Mouse (Mus musculus) kidney, postnatal 10 days (tissue): ENCODE measurements around the gene Lrmp.

Source experiments
- DNase-seq: peaks from one replicate; pipeline ENCODE4 v3.0.0; 2021; ENCODE audit warnings: mixed read lengths

Gene Lrmp

GRCm38 (mm10) chr6:145139776-145140475 is 24.5 kb downstream of the Lrmp start:
- no peak for DNase-seq

DNA sequence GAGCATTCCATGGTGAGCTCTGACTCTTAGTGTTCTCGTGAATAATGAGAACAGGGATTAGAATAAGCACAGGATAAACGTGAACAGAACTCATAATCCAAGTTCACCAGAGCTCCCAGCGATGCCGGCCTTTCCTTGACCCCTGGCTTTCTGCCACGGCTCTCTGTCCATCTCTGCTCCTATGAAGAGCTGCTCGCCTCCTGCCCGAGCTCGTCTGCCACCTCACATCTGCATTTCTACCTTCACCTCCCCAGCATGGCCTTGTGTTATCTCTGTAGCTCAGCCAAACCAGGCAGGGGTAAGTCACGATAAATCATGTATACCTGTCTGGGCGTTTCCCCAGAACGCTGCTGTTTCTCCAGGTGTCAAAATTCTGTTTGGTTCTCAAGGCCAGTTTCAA is 25.3 kb downstream of the Lrmp start:
- peak; percentile 27 for DNase-seq

DNA sequence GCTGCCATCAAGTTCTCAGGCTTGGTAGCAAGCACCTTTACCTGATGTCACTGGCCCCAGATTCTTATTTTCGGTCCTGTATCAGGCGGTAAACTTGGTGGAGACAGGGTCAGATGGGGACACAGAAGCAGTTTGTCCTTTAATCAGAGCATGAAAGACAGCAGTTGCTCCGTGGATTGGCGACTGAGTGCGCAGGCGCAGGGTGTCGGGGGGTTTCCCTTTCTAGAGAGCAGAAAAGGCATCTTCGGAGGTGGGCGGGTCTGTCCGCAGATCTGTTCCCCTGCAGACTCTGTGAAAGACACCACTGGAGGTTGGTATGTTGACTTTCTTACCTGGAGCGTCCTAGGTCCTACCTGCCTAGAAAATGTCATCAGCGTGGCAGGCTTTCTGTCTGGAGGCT is 26.4 kb downstream of the Lrmp start:
- DNase-seq, result no peak

DNA sequence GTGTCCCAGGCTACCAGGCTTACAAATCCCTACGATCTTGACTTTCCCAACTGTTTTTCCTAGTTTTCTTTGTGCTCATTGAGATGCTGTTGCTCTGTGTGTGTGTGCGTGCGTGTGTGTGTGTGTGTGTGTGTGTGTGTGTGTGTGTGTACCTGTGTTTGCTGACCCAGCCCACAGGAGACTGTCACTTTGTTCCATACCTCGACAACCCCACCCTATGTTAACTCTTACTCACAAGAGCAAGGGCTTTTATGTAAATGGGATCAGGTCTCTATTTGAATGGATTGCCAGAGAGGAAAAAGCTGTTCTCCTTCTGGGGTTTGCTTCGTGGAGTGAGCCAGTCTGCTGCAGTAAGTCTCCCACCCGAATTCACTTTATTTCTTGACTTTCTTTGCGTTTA is 29.7 kb downstream of the Lrmp start:
- DNase-seq, result no peak

GRCm38 (mm10) chr6:145147716-145148115 is 32.3 kb downstream of the Lrmp start:
- no peak for DNase-seq

DNA sequence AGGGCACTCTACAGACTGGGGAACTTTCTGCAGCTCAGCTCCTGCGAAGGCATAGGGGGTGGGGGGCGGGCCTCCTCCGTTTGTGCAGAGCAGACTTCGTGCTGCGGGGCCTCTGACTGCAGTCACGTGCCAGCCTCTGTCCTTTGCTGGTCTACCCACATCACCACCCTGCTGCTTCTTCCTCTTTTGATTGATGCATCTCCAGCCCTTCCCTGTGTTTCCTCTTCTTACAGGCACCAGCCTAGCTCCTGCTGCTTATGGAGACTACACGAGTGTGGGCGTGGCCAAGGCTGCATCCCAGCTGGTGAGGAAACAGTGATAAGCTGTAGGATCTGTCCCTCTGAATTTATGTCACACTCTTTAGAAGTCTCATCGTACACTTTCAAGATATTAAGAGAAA is 33.6 kb downstream of the Lrmp start:
- DNase-seq, result no peak

DNA sequence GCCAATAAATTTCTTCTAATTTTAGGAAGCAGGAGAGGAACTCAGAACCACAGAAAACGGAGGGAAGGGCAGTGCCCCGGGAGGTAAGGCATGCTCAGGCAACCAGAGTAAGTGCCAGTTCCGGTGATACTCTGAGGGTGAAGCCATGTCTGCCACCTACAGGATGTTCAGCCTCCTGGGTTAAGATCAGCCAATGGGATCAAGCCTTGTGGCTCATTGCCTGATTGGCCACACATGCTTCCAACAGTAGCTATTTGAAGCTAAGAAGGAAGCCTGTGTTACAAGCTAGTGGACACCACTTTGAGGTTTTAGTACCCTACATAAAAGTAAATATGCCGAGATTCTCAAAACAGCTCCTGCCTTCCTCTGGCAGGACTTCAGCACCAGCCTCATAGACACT is 43.2 kb downstream of the Lrmp start:
- DNase-seq, result no peak

- no peak for DNase-seq
Measured at GRCm38 (mm10) chr6:145160581-145160980, 45.1 kb downstream of the Lrmp start.

DNA sequence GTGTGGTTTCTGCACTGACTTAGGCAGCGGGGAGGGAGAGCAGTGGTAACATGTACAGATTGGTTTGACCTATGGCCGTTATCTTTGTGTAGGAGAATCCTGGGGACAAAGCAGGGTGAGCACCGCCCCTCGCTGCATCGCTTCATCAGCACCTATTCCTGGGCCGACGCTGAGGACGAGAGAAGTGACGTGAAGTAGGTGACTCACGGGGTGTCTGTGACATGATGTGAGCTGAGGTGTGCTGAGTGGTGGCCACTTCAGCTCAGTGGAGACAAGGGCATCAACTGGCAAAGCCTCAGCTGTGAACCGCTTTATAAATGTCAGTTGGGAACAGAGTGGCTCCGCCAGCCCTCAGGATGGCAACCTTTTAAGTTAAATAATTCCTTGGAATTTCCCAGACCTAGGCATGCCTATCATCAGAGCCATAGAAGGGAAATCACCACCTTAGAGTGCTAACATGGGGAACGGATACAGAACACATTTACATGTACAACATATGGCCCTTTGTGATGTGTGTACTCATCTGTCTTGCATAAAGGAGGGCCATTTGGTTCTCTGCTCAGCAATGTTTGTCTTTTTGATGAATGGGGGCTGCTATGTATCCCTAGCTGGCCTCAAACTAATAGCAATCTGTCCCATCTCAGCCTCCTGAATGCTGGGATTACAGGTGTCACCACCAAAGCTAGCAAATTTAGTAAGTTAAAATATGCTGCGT is 56.6 kb downstream of the Lrmp start:
- no peak for DNase-seq

- peak; percentile 95 for DNase-seq
Measured at GRCm38 (mm10) chr6:145173781-145174191, 58.3 kb downstream of the Lrmp start.

DNA sequence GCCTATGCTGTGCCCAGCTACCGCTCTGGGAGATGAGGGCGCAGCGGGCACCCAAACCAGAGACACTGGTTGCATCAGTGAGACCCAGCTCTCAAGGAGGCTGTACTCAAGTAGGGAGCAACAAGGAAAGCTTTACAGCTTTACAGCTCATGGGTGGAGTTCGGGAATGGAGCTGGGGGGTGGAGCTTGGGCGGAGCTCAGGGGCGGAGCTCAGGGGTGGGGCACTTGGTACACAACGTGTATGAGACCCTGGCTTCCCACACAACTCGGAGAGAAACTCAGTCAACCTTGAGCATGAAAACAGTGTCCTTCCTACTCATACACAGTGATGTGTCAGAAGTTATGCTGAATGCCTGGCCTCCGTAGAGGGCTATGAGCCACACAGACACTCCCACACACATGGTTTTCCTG is 60.1 kb downstream of the Lrmp start:
- DNase-seq, result peak; percentile 34

GRCm38 (mm10) chr6:145176474-145176873 is 61.0 kb downstream of the Lrmp start:
- no peak for DNase-seq

- peak; percentile 82 for DNase-seq
Measured at GRCm38 (mm10) chr6:145179665-145180064, 64.2 kb downstream of the Lrmp start.

- DNase-seq, result peak; percentile 59
Measured at GRCm38 (mm10) chr6:145182044-145182443, 66.6 kb downstream of the Lrmp start.

GRCm38 (mm10) chr6:145186096-145186495 is 70.6 kb downstream of the Lrmp start:
- peak; percentile 21 for DNase-seq

- DNase-seq, result peak; percentile 48
Measured at GRCm38 (mm10) chr6:145187093-145188088, 71.9 kb downstream of the Lrmp start.

DNA sequence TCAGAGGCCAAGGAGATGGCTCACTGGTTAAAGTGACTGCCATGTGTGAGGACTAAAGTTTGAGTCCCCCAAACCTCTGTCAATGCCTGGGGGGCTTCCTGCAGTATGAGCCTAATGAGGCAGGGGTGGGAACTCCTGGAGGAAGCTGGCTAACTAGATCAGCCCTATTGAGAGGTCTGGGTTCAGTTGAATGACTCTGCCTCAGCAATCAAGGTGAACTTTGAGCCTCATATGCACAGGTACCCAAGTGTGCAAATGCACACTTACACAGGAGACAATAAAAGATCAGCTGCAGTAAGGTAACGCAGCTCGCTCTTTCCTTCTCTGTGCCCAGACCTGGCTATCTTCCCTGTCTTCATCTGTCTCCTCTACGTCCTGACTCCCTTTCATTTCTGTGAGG is 77.6 kb downstream of the Lrmp start:
- DNase-seq, result no peak

- DNase-seq, result no peak
Measured at GRCm38 (mm10) chr6:145193446-145193845, 78.0 kb downstream of the Lrmp start.

DNA sequence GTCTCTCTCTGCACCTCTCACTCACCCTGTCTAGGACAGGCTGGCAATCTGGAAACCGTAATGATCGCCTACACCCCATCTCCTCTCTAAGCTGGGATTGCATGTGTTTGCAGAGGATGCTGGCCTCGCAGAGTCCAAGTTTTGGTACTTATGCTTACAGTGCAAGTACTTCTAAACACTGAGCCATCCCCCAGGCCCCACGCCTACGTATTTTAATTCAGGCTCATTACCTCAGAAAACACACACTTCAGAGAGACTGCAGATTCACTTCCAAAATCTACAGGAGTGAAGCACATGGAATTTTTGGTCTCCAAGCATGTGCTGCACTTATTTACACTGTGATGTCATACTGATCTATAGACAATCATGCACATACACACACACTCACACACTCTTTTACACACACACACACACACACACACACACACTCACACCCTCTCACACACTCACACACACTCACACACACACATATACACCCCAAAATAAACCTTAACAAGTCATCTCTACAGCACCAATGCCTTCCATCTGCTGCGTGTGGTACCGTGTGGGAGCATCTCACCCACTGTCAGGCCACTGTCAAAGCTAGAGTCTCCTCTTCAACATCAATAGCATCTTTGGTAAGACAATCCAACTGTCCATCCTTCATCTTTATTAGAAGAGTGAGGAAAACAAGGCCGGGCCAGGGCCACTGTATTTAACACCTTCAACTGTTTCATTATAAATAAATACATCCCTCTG is 82.7 kb downstream of the Lrmp start:
- DNase-seq, result no peak

GRCm38 (mm10) chr6:145202432-145203125 is 87.1 kb downstream of the Lrmp start:
- DNase-seq, result no peak

DNA sequence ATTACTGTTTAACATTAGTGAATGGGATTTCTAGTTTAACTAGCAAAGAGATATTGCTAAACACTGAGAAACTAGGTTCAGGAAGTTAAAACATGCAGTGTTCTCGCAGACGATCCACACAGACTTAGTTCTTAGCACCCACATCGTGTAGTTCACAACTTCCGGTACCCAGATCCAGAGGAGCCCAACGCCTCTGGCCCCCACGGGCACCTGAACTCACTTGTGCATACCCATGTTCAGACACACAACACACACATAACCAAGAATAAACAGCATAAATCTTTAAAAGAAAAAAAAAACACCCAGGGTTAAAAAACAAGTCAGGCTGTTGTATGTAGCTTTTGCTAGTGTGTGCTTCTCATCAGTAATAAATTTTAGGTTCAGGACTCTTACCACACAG is 89.0 kb downstream of the Lrmp start:
- no peak for DNase-seq

- DNase-seq, result no peak
Measured at GRCm38 (mm10) chr6:145205142-145205541, 89.7 kb downstream of the Lrmp start.
